Mouse (Mus musculus) layer of hippocampus, adult 8-10 months (tissue): ENCODE data around the gene Gm4559. TPM values are rescaled to one million over a fixed set of nuclear protein-coding genes. Genes with fewer than 3 reads are reported as not detected.
"Not testable (repeated sequence)": the region's sequence is repeated elsewhere in the genome, so short reads cannot be mapped to it uniquely, and the experiment has no call there.

Experiments used
- DNase-seq, 2 experiments: peaks; one replicate each; pipeline ENCODE4 v3.0.0; 2022; ENCODE audit warnings: low spot score in 2 of 2
- total RNA-seq, 4 experiments: library from RNA; stranded (reverse); gene quantifications; 2 replicates each; pipeline ENCODE4 v1.2.4; 2022

Gm4559 gene
- total RNA-seq = not detected

- not testable (repeated sequence) for DNase-seq
Measured at GRCm38 (mm10) chr7:142274263-142274662, at the start of gene Gm4559. Gm4559 (minus strand) TSS chr7:142274363.

- DNase-seq = no peak
Measured at GRCm38 (mm10) chr7:142323396-142324117, 49.4 kb upstream of the Gm4559 start.

GRCm38 (mm10) chr7:142322641-142323040, 48.5 kb upstream of the Gm4559 start:
- DNase-seq = no peak

GRCm38 (mm10) chr7:142321637-142322306, 47.6 kb upstream of the Gm4559 start:
- DNase-seq = not testable (repeated sequence)

- no peak for DNase-seq
Measured at GRCm38 (mm10) chr7:142320906-142321305, 46.7 kb upstream of the Gm4559 start.

GRCm38 (mm10) chr7:142319124-142319523, 45.0 kb upstream of the Gm4559 start:
- DNase-seq = no peak

GRCm38 (mm10) chr7:142317216-142317615, 43.1 kb upstream of the Gm4559 start:
- no peak for DNase-seq

- peak in 1 of 2 experiments; percentile 44 for DNase-seq
Measured at GRCm38 (mm10) chr7:142316558-142316957, 42.4 kb upstream of the Gm4559 start.

- no peak for DNase-seq
Measured at GRCm38 (mm10) chr7:142314600-142315285, 40.6 kb upstream of the Gm4559 start.

GRCm38 (mm10) chr7:142303929-142304328, 29.8 kb upstream of the Gm4559 start:
- not testable (repeated sequence) for DNase-seq

GRCm38 (mm10) chr7:142303249-142303648, 29.1 kb upstream of the Gm4559 start, which contains the start of gene Krtap5-4:
Krtap5-4 (plus strand) TSS chr7:142303549.
- DNase-seq = no peak

GRCm38 (mm10) chr7:142297018-142297417, 22.9 kb upstream of the Gm4559 start, which contains the start of gene Krtap5-1:
Krtap5-1 (minus strand) TSS chr7:142297118.
- DNase-seq = not testable (repeated sequence)

GRCm38 (mm10) chr7:142296108-142296507, 21.9 kb upstream of the Gm4559 start:
- not testable (repeated sequence) for DNase-seq

- no peak for DNase-seq
Measured at GRCm38 (mm10) chr7:142295418-142295817, 21.3 kb upstream of the Gm4559 start.

GRCm38 (mm10) chr7:142293851-142294250, 19.7 kb upstream of the Gm4559 start:
- not testable (repeated sequence) for DNase-seq

- DNase-seq = not testable (repeated sequence)
Measured at GRCm38 (mm10) chr7:142285910-142286612, 11.9 kb upstream of the Gm4559 start.

- DNase-seq = peak; percentile 7 to 11
Measured at GRCm38 (mm10) chr7:142285130-142285835, 11.1 kb upstream of the Gm4559 start.

GRCm38 (mm10) chr7:142284615-142285080, 10.5 kb upstream of the Gm4559 start:
- peak; percentile 84 to 93 for DNase-seq

- DNase-seq = peak; percentile 7 to 12
Measured at GRCm38 (mm10) chr7:142284023-142284591, 9.9 kb upstream of the Gm4559 start.

GRCm38 (mm10) chr7:142282847-142283246, 8.7 kb upstream of the Gm4559 start:
- not testable (repeated sequence) for DNase-seq
